Mouse (Mus musculus) E14TG2a.4 (cell line): ENCODE measurements around the gene Flcn.

Experiments
- CTCF ChIP-seq: conservative IDR thresholded peaks from 2 replicates; pipeline ENCODE4 v1.5.1; 2014; ENCODE audit warnings: low read length
- NANOG ChIP-seq: IDR thresholded peaks from 2 replicates; pipeline ENCODE4 v1.6.1; 2014; ENCODE audit warnings: borderline replicate concordance, low read length, mixed read lengths

- TF ChIP-seq CTCF (peak; percentile 43), NANOG (no peak)
Measured at GRCm38 (mm10) chr11:59800412-59800811, 9.4 kb downstream of the Flcn start.
